Comparison of ENCODE assay signal across 8 mouse cellular contexts in the genomic region with DNA sequence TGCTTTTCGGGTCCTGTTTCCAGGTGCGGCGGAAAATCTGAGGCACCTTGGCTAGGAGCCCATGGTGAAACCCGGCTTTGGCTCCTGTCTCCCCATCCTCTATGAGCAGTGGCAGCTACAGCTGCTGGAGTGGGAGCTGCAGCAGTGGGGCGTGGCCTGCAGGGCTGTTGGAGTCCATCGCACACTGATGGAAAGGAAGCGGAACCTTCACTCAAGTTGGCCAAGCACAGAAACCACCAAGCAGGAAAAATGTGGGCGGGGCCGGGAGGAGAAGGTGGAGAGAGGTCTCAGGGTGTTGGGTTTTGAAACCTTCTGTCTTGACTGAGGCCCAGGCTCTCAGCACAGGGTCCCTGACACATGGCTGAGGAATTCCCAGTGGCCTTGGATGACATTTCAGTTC.
A peak's percentile ranks its signal among the peaks of the same experiment; 100 is the strongest.
DNase-seq lines count a peak whose midpoint lies in the region; ATAC-seq lines count a peak whose summit lies in the region.

No protein-coding gene starts in this region.

- H3K36me3 ChIP-seq in heart, embryonic 10.5 days, result no peaks in the 10 kb centered on the region
- no peaks in the 10 kb centered on the region for H3K36me3 ChIP-seq in stomach, embryonic 14.5 days (ENCODE audit: control insufficient read depth, insufficient read depth, low read length)
- no peaks in the 10 kb centered on the region for H3K36me3 ChIP-seq in midbrain, embryonic 13.5 days

- H3K4me2 ChIP-seq in stomach, embryonic 14.5 days (replicated peaks; ENCODE audit: low read depth, low read length), result peak overlapping the region; percentile 21
- no peak overlapping the region for H3K4me2 ChIP-seq in midbrain, embryonic 13.5 days (replicated peaks)

- peak; percentile 80 for DNase-seq in 3T3-L1 (ENCODE audit: low read depth, low spot score)
- peak; percentile 81 for DNase-seq in adrenal gland, adult 2 months
- no peak for DNase-seq in heart, embryonic 10.5 days (ENCODE audit: low spot score)
- peak; percentile 75 to 85 for DNase-seq in kidney, postnatal 4 days
- no peak for DNase-seq in T-cell, adult 2 months (ENCODE audit: low spot score)

- WGBS in heart, embryonic 10.5 days, result 58% methylated on average over 9 of the region's 9 CpGs
- 36% methylated on average over 9 of the region's 9 CpGs for WGBS in stomach, embryonic 14.5 days
- 82% methylated on average over 9 of the region's 9 CpGs for WGBS in midbrain, embryonic 13.5 days

- H3K4me1 ChIP-seq in heart, embryonic 10.5 days, result peaks cover 26% of the 10 kb centered on the region
- H3K4me1 ChIP-seq in stomach, embryonic 14.5 days (ENCODE audit: control insufficient read depth, insufficient read depth, low read length), result peaks cover 6% of the 10 kb centered on the region; the same call in 1 of the 2 replicates
- no peaks in the 10 kb centered on the region for H3K4me1 ChIP-seq in midbrain, embryonic 13.5 days (replicated peaks)

- no peaks in the 10 kb centered on the region for H3K27me3 ChIP-seq in heart, embryonic 10.5 days (ENCODE audit: insufficient read depth, poor library complexity, severe bottlenecking)
- H3K27me3 ChIP-seq in stomach, embryonic 14.5 days (ENCODE audit: control insufficient read depth, insufficient read depth, low read length), result no peaks in the 10 kb centered on the region
- H3K27me3 ChIP-seq in midbrain, embryonic 13.5 days, result no peaks in the 10 kb centered on the region

- no peaks in the 10 kb centered on the region for H3K9me3 ChIP-seq in heart, embryonic 10.5 days
- no peaks in the 10 kb centered on the region for H3K9me3 ChIP-seq in stomach, embryonic 14.5 days (ENCODE audit: control insufficient read depth, low read depth, low read length)
- H3K9me3 ChIP-seq in midbrain, embryonic 13.5 days, result no peaks in the 10 kb centered on the region

- peak; percentile 53; the same call in 1 of the 2 replicates for ATAC-seq in stomach, embryonic 14.5 days (ENCODE audit: insufficient number of reproducible peaks, insufficient read depth, low FRiP score, low read depth)
- no peak for ATAC-seq in midbrain, embryonic 13.5 days
- ATAC-seq in erythroid progenitor cell, adult 5-6 weeks (replicated peaks; ENCODE audit: low FRiP score, poor library complexity, severe bottlenecking), result no peak

- peak overlapping the region; percentile 13; the same call in 1 of the 2 replicates for H3K27ac ChIP-seq in heart, embryonic 10.5 days
- peak overlapping the region; percentile 52; the same call in 1 of the 2 replicates for H3K27ac ChIP-seq in stomach, embryonic 14.5 days (ENCODE audit: low read length)
- no peak overlapping the region for H3K27ac ChIP-seq in midbrain, embryonic 13.5 days

- H3K9ac ChIP-seq in stomach, embryonic 14.5 days (replicated peaks; ENCODE audit: low read depth, low read length), result no peak overlapping the region
- H3K9ac ChIP-seq in midbrain, embryonic 13.5 days (replicated peaks), result no peak overlapping the region

- no peak overlapping the region for H3K4me3 ChIP-seq in heart, embryonic 10.5 days
- no peak overlapping the region for H3K4me3 ChIP-seq in stomach, embryonic 14.5 days (ENCODE audit: low read depth, low read length)
- H3K4me3 ChIP-seq in midbrain, embryonic 13.5 days (replicated peaks), result no peak overlapping the region

Comparison
In these comparisons a context has a peak if more than half of its experiments do, and no peak if none do; other contexts are left out.
1. DNase-seq: peak in 3T3-L1 (single experiment), adrenal gland, adult 2 months (single experiment) and kidney, postnatal 4 days (2 of 2); none in heart, embryonic 10.5 days (single experiment) and T-cell, adult 2 months (single experiment).